Mouse (Mus musculus) myocyte (in vitro differentiated cells): ENCODE measurements around the gene Aip. TPM values are rescaled to one million over a fixed set of nuclear protein-coding genes. Genes with fewer than 3 reads are reported as not detected.

Experiments
- H3K27me3 ChIP-seq: one replicate; pipeline ENCODE4 v1.6.1; 2011; ENCODE audit not compliant: control insufficient read depth, insufficient read depth, insufficient read length
- H3K36me3 ChIP-seq: one replicate; pipeline ENCODE4 v1.6.1; 2011; ENCODE audit not compliant: control insufficient read depth, insufficient read depth
- H3K4me2 ChIP-seq: one replicate; pipeline ENCODE4 v1.6.1; 2011; ENCODE audit warnings: low read depth, control low read depth
- H3K4me3 ChIP-seq: one replicate; pipeline ENCODE4 v1.5.1; 2011; ENCODE audit warnings: mild to moderate bottlenecking, control low read depth, moderate library complexity
- H3K79me2 ChIP-seq: one replicate; pipeline ENCODE4 v1.6.1; 2011; ENCODE audit not compliant: control insufficient read depth, insufficient read depth
- H3ac ChIP-seq: one replicate; pipeline ENCODE4 v1.6.1; 2011; ENCODE audit not compliant: control insufficient read depth, insufficient read length
- CEBPB ChIP-seq: IDR thresholded peaks from 2 replicates; pipeline ENCODE4 v1.6.1; 2011; ENCODE audit warnings: mild to moderate bottlenecking, moderate library complexity; ENCODE audit not compliant: poor library complexity, insufficient read depth, severe bottlenecking
- E2F4 ChIP-seq: IDR thresholded peaks from one replicate; pipeline ENCODE4 v1.6.1; 2011; ENCODE audit warnings: mild to moderate bottlenecking, control low read depth, moderate library complexity; ENCODE audit not compliant: insufficient read depth
- MAX ChIP-seq: IDR thresholded peaks from one replicate; pipeline ENCODE4 v1.6.1; 2011; ENCODE audit warnings: low read depth, mild to moderate bottlenecking, control low read depth
- MYOD1 ChIP-seq, 3 experiments: IDR thresholded peaks; one replicate each; pipeline ENCODE4 v1.6.1; 2011; ENCODE audit warnings: control low read depth in 2 of 3, low read depth in 2 of 3, mild to moderate bottlenecking in 2 of 3, moderate library complexity in 1 of 3; ENCODE audit not compliant: insufficient read length in 2 of 3, control insufficient read depth in 1 of 3
- MYOG ChIP-seq, 3 experiments: IDR thresholded peaks; one replicate each; pipeline ENCODE4 v1.6.1; 2011; ENCODE audit warnings: control low read depth in 2 of 3, low read depth in 2 of 3, mild to moderate bottlenecking in 2 of 3; ENCODE audit not compliant: insufficient read length in 2 of 3, control insufficient read depth in 1 of 3, insufficient read depth in 1 of 3
- POLR2A ChIP-seq: IDR thresholded peaks from one replicate; pipeline ENCODE4 v1.6.1; 2011; ENCODE audit warnings: low read depth, mild to moderate bottlenecking, control low read depth, moderate library complexity; ENCODE audit not compliant: insufficient read length
- POLR2AphosphoS2 ChIP-seq: IDR thresholded peaks from one replicate; pipeline ENCODE4 v1.6.1; 2011; ENCODE audit warnings: low read depth, control low read depth; ENCODE audit not compliant: insufficient read length
- REST ChIP-seq: IDR thresholded peaks from one replicate; pipeline ENCODE4 v1.6.1; 2011; ENCODE audit warnings: mild to moderate bottlenecking, control low read depth, moderate library complexity; ENCODE audit not compliant: insufficient read depth, insufficient read length
- SRF ChIP-seq: IDR thresholded peaks from one replicate; pipeline ENCODE4 v1.6.1; 2011; ENCODE audit warnings: low read depth; ENCODE audit not compliant: control insufficient read depth, insufficient read length
- TCF12 ChIP-seq: IDR thresholded peaks from one replicate; pipeline ENCODE4 v1.6.1; 2011; ENCODE audit warnings: mild to moderate bottlenecking, control low read depth; ENCODE audit not compliant: poor library complexity, insufficient read depth, severe bottlenecking
- TCF3 ChIP-seq: IDR thresholded peaks from one replicate; pipeline ENCODE4 v1.6.1; 2011; ENCODE audit warnings: low read depth, control low read depth; ENCODE audit not compliant: insufficient read length
- USF1 ChIP-seq: IDR thresholded peaks from one replicate; pipeline ENCODE4 v1.6.1; 2011; ENCODE audit warnings: low read depth, mild to moderate bottlenecking, control low read depth, moderate library complexity
- polyA plus RNA-seq: library from polyadenylated mRNA; unstranded; fragments of >200 nt; fragmentation: generic; extraction: Trizol; gene quantifications from one replicate; pipeline ENCODE4 v1.2.1, GENCODE M21; 2012; ENCODE audit warnings: missing spikeins

The Aip gene
- polyA plus RNA-seq, 1 experiment = 250 TPM

DNA sequence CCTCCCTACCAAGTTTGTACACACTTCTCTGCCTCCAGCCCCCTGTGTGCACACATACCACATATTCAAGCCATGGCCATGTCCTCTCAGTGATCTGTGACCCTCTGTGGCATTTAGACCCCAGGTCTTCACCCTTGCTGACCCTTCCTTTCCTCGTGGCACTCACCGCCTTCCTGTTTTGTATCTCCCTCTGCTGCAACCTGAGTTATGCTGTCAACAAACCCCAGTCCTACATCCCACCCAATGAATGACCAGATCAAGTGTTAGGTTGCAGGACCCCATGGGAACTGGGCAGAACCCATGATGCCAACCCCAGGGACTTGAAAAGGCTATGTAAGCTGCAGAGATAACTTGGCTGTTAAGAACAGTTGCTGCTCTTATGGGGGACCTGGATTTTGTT, 23.6 kb downstream of the Aip start:
- Histone ChIP-seq H3K27me3 (no peaks in the 10 kb centered on the region), H3K79me2 (peaks cover 15% of the 10 kb centered on the region), H3K36me3 (no peaks in the 10 kb centered on the region), H3K4me2 (no peak overlapping the region), H3ac (no peak overlapping the region), H3K4me3 (no peak overlapping the region)
- no peak for TF ChIP-seq CEBPB
- no peak for TF ChIP-seq E2F4
- TF ChIP-seq POLR2AphosphoS2 = no peak
- no peak for TF ChIP-seq POLR2A
- TF ChIP-seq MYOD1 (IDR thresholded peaks at IDR 0.05; ENCODE audit: control insufficient read depth in 1 of 3, insufficient read length in 2 of 3, low read depth in 2 of 3) = no peak
- TF ChIP-seq SRF = no peak

DNA sequence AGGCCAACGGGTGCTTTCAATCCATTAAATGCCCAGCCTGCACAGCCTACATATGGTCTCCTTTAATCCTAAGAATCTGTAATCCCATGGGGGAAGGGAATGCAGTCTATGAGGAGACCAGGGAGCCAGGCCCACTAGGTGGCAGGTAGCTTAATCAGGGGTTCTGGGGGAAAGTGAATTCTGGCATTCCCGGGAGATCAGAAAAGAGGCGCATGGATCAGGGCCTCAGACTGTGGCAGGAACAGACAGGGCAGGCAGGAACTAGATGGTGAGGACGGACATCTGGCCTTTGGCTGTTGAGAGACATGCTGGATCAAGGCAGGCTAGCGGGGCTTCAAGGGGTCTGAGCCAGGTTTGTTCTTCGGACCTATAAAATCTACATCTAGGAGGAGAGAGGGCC, 24.2 kb downstream of the Aip start:
- TF ChIP-seq MYOD1 (IDR thresholded peaks at IDR 0.05; ENCODE audit: control insufficient read depth in 1 of 3, insufficient read length in 2 of 3, low read depth in 2 of 3) (no peak), SRF (no peak), MAX (no peak), USF1 (no peak), E2F4 (no peak), REST (no peak), MYOG (IDR thresholded peaks at IDR 0.05; ENCODE audit: control insufficient read depth in 1 of 3, insufficient read depth in 1 of 3, insufficient read length in 2 of 3, low read depth in 2 of 3) (no peak), POLR2AphosphoS2 (no peak), CEBPB (no peak), TCF12 (no peak), TCF3 (no peak), POLR2A (no peak)
- no peaks in the 10 kb centered on the region for H3K27me3 ChIP-seq
- H3K4me2 ChIP-seq = no peak overlapping the region
- H3K36me3 ChIP-seq = no peaks in the 10 kb centered on the region
- no peak overlapping the region for H3K4me3 ChIP-seq
- H3ac ChIP-seq = no peak overlapping the region
- peaks cover 15% of the 10 kb centered on the region for H3K79me2 ChIP-seq

DNA sequence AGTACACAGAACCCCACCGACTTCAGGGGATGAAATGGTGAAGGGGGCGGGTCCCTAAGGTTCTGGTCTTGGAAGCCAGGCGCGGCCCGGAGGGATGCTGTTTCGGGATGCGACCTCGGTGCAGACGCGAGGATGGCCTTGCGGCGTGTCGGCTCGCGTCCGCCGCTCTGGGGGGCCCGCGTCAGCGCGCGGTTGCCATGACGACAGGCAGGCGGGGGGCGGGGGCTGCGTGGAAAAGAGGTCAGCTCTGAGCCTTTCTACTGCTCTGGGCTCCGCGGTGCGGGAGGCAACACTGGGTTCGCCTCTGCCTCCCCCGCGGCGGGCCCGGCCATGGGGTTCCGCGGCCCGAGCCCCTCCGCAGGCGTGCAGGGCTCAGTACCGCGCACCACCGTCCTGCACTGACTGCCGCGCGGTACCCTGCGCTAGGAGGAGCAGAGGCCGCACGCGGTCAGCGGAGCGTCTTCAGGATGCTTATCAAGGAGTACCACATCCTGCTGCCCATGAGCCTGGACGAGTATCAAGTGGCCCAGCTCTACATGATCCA, 24.9 kb downstream of the Aip start:
- peak in 1 of 3 experiments; percentile 3 for TF ChIP-seq MYOD1 (IDR thresholded peaks at IDR 0.05; ENCODE audit: control insufficient read depth in 1 of 3, insufficient read length in 2 of 3, low read depth in 2 of 3)
- no peak for TF ChIP-seq SRF
- no peak for TF ChIP-seq USF1

DNA sequence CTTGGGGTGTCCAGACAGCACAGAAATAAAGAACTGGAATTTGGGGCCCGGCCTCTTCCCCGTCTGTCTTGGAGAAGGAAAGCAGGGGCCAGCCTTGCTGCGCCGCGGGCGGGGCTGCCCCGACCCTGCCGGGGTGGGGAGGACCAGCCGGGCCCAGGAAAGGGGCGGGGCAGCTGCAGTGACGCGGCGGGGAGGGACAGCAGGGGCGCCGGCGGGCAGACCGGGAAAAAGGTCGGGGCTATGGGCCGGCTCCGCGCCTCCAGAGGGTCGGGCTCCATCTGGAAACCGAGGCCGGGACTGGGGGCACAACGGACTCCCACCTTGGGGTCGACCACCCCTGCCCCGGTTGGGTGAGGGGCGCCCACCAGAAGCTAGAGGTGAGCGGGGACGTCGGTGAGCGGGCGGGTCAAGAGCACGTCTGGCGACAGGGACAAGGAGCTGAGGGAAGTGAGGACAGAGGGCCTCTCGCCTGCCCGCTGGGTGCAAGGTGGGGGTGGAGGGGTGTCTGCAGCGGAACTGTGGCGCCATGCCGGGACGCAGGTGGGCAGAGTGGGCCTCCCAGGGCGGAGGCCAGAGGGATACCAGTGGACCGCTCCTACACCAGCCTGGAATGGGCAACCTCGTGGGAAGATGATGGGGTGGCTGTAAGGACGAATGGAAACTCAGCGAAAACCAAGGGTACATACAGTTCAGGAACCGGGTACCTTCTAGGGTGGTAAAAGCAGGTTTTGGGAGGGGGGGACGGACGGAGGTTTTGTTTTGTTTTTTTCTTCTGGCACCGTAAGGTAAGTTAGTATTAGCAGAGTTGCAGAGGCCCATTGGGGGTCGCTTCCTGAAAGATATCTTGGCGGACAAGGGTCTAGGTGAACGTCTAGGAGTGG, 25.6 kb downstream of the Aip start, which contains the start of gene Pitpnm1:
Gene Pitpnm1 (plus strand): TSS at position 162 of the 881 bp plus-strand sequence.
- Histone ChIP-seq H3K4me2 (peak within 1 kb of the TSS; percentile 98), H3ac (peak within 1 kb of the TSS; percentile 59), H3K4me3 (peak within 1 kb of the TSS; percentile 57), H3K36me3 (no peaks in the 10 kb centered on the region), H3K79me2 (peaks cover 15% of the 10 kb centered on the region), H3K27me3 (no peaks in the 10 kb centered on the region)
- TF ChIP-seq MYOD1 (IDR thresholded peaks at IDR 0.05; ENCODE audit: control insufficient read depth in 1 of 3, insufficient read length in 2 of 3, low read depth in 2 of 3) (peak in 1 of 3 experiments; percentile 54), TCF12 (no peak), POLR2A (peak; percentile 69), MYOG (IDR thresholded peaks at IDR 0.05; ENCODE audit: control insufficient read depth in 1 of 3, insufficient read depth in 1 of 3, insufficient read length in 2 of 3, low read depth in 2 of 3) (no peak), USF1 (no peak), MAX (no peak), E2F4 (no peak), CEBPB (no peak), TCF3 (no peak), SRF (no peak), POLR2AphosphoS2 (peak; percentile 11), REST (no peak)

More for the DNA sequence above, 24.9 kb downstream of the Aip start:
- Histone ChIP-seq H3K79me2 (peaks cover 15% of the 10 kb centered on the region), H3K4me3 (peak overlapping the region; percentile 57), H3K36me3 (no peaks in the 10 kb centered on the region), H3K27me3 (no peaks in the 10 kb centered on the region), H3K4me2 (peak overlapping the region; percentile 98), H3ac (peak overlapping the region; percentile 59)
